Mouse (Mus musculus) limb, embryonic 14.5 days (tissue): ENCODE measurements around the gene Gtf3c4. TPM values are rescaled to one million over a fixed set of nuclear protein-coding genes. Genes with fewer than 3 reads are reported as not detected.

Experiments
- ATAC-seq: fragments of 200-750 bp; cut with Nextera tagmentation; 2 replicates; pipeline ENCODE4 v1.8.0; 2017; ENCODE audit warnings: low read depth, moderate number of reproducible peaks, moderate TSS enrichment; ENCODE audit not compliant: low FRiP score
- DNase-seq: peaks from one replicate; pipeline ENCODE4 v3.0.0-alpha.2; 2015; ENCODE audit warnings: low spot score
- H3K27ac ChIP-seq: fragments of 300-500 bp; sonication (generic); replicated peaks from 2 replicates; pipeline ENCODE4 v1.5.1; 2014; ENCODE audit warnings: low read depth, mild to moderate bottlenecking, low read length, moderate library complexity, mixed read lengths
- H3K27me3 ChIP-seq: fragments of 300-500 bp; sonication (generic); 2 replicates; pipeline ENCODE4 v1.6.1; 2014; ENCODE audit warnings: low read length, mixed read lengths; ENCODE audit not compliant: control insufficient read depth, insufficient read depth
- H3K36me3 ChIP-seq: fragments of 300-500 bp; sonication (generic); 2 replicates; pipeline ENCODE4 v1.6.1; 2014; ENCODE audit warnings: mild to moderate bottlenecking, low read length, moderate library complexity, mixed read lengths; ENCODE audit not compliant: control insufficient read depth, insufficient read depth
- H3K4me1 ChIP-seq: fragments of 300-500 bp; sonication (generic); 2 replicates; pipeline ENCODE4 v1.6.1; 2014; ENCODE audit warnings: antibody characterized with exemption, low read length, mixed read lengths; ENCODE audit not compliant: control insufficient read depth, insufficient read depth
- H3K4me2 ChIP-seq: fragments of 300-500 bp; sonication (generic); replicated peaks from 2 replicates; pipeline ENCODE4 v1.6.1; 2014; ENCODE audit warnings: low read depth, mild to moderate bottlenecking, low read length, moderate library complexity; ENCODE audit not compliant: severe bottlenecking
- H3K4me3 ChIP-seq: fragments of 300-500 bp; sonication (generic); replicated peaks from 2 replicates; pipeline ENCODE4 v1.5.1; 2014; ENCODE audit warnings: low read length
- H3K9ac ChIP-seq: fragments of 300-500 bp; sonication (generic); 2 replicates; pipeline ENCODE4 v1.6.1; 2014; ENCODE audit warnings: mild to moderate bottlenecking, low read depth, low read length, moderate library complexity; ENCODE audit not compliant: severe bottlenecking
- H3K9me3 ChIP-seq: fragments of 300-500 bp; sonication (generic); 2 replicates; pipeline ENCODE4 v1.6.1; 2016; ENCODE audit warnings: low read length; ENCODE audit not compliant: control insufficient read depth
- POLR2A ChIP-seq: fragments of 200-500 bp; IDR thresholded peaks from 2 replicates; pipeline ENCODE4 v1.8.0; 2012; ENCODE audit warnings: inconsistent platforms, mild to moderate bottlenecking, moderate library complexity, borderline replicate concordance; ENCODE audit not compliant: insufficient read depth, insufficient read length; ENCODE audit errors: extremely low read depth
- WGBS: fragments of 180-500 bp; shearing (Covaris S2); extraction: QIAGEN DNeasy Blood & Tissue Kit; methylation state at CpG from one replicate; pipeline ENCODE4 v1.1.7; 2014; 5-methylcytosine and 5-hydroxymethylcytosine counted together
- polyA plus RNA-seq, 2 experiments: library from polyadenylated mRNA; depleted of rRNA in 1 of 2; stranded (reverse) in 1 of 2; unstranded in 1 of 2; fragments of >200 nt; fragmentation: Nextera tagmentation in 1 of 2; extraction: Ambion mirVana in 1 of 2; gene quantifications; 2 replicates each; pipeline versions ENCODE4 v1.2.1 to v1.2.3; 2012 to 2014

Gene Gtf3c4
- polyA plus RNA-seq, 2 experiments: 16.2 to 20.9 TPM

- ATAC-seq: no peak
- no peak for DNase-seq
- no peaks in the 10 kb centered on the region for H3K27me3 ChIP-seq
- no peak for TF ChIP-seq POLR2A
- H3K27ac ChIP-seq: no peak overlapping the region
- H3K4me2 ChIP-seq: no peak overlapping the region
- H3K9ac ChIP-seq: no peak overlapping the region
- H3K9me3 ChIP-seq: no peaks in the 10 kb centered on the region
- H3K4me3 ChIP-seq: no peak overlapping the region
- 0 out of 2 replicates have a peak, but pooled peaks cover 3% of the 10 kb centered on the region for H3K4me1 ChIP-seq
- WGBS: 90% methylated on average over 7 of the region's 7 CpGs
- H3K36me3 ChIP-seq: no peaks in the 10 kb centered on the region
Observed at GRCm38 (mm10) chr2:28803406-28803805, 36.8 kb downstream of the Gtf3c4 start.

GRCm38 (mm10) chr2:28799575-28799974 lies 40.6 kb downstream of the Gtf3c4 start:
- WGBS: 19% methylated on average over 2 of the region's 2 CpGs
- DNase-seq (no peak), ATAC-seq (no peak)
- Histone ChIP-seq H3K4me3 (no peak overlapping the region), H3K36me3 (no peaks in the 10 kb centered on the region), H3K27me3 (no peaks in the 10 kb centered on the region), H3K4me2 (no peak overlapping the region), H3K9me3 (no peaks in the 10 kb centered on the region), H3K4me1 (peaks cover 7% of the 10 kb centered on the region), H3K9ac (no peak overlapping the region), H3K27ac (no peak overlapping the region)
- TF ChIP-seq POLR2A: no peak

GRCm38 (mm10) chr2:28798390-28798789 lies 41.8 kb downstream of the Gtf3c4 start:
- Histone ChIP-seq H3K4me3 (no peak overlapping the region), H3K27ac (no peak overlapping the region), H3K36me3 (no peaks in the 10 kb centered on the region), H3K27me3 (no peaks in the 10 kb centered on the region), H3K9me3 (no peaks in the 10 kb centered on the region), H3K4me2 (no peak overlapping the region), H3K9ac (no peak overlapping the region), H3K4me1 (peaks cover 7% of the 10 kb centered on the region)
- ATAC-seq: no peak
- no peak for TF ChIP-seq POLR2A
- DNase-seq: no peak
- WGBS: 26% methylated on average over 3 of the region's 3 CpGs

- no peak overlapping the region for H3K4me2 ChIP-seq
- H3K27me3 ChIP-seq: no peaks in the 10 kb centered on the region
- H3K36me3 ChIP-seq: no peaks in the 10 kb centered on the region
- H3K4me3 ChIP-seq: no peak overlapping the region
- no peak for DNase-seq
- no peak overlapping the region for H3K27ac ChIP-seq
- no peak overlapping the region for H3K9ac ChIP-seq
- peaks cover 9% of the 10 kb centered on the region for H3K4me1 ChIP-seq
- WGBS: 21% methylated on average over 18 of the region's 18 CpGs
- ATAC-seq: no peak
- TF ChIP-seq POLR2A: no peak
- no peaks in the 10 kb centered on the region for H3K9me3 ChIP-seq
Observed at GRCm38 (mm10) chr2:28797490-28798106, 42.6 kb downstream of the Gtf3c4 start.

- WGBS: 56% methylated on average over 8 of the region's 8 CpGs
- ATAC-seq: no peak
Observed at GRCm38 (mm10) chr2:28796298-28796697, 43.9 kb downstream of the Gtf3c4 start.

More at GRCm38 (mm10) chr2:28796298-28796697, 43.9 kb downstream of the Gtf3c4 start:
- TF ChIP-seq POLR2A: no peak
- no peak for DNase-seq
- H3K4me3 ChIP-seq: no peak overlapping the region
- no peak overlapping the region for H3K9ac ChIP-seq
- peaks cover 9% of the 10 kb centered on the region for H3K4me1 ChIP-seq
- no peak overlapping the region for H3K4me2 ChIP-seq
- H3K36me3 ChIP-seq: no peaks in the 10 kb centered on the region
- H3K27ac ChIP-seq: no peak overlapping the region
- no peaks in the 10 kb centered on the region for H3K27me3 ChIP-seq
- no peaks in the 10 kb centered on the region for H3K9me3 ChIP-seq
